Mouse (Mus musculus) macrophage (primary cell): ENCODE results near the gene Jmjd1c. TPM values are rescaled to one million over a fixed set of nuclear protein-coding genes. Genes with fewer than 3 reads are reported as not detected.

Experiments
- H3K27ac ChIP-seq: fragments of 350-480 bp; formaldehyde crosslinking; 2 replicates; pipeline ENCODE4 v1.9.0; 2021
- H3K36me3 ChIP-seq: fragments of 350-480 bp; formaldehyde crosslinking; 2 replicates; pipeline ENCODE4 v1.9.0; 2021; ENCODE audit errors: inconsistent target
- H3K4me3 ChIP-seq: fragments of 350-480 bp; formaldehyde crosslinking; 2 replicates; pipeline ENCODE4 v1.9.0; 2021; ENCODE audit errors: inconsistent target
- H3K79me2 ChIP-seq: fragments of 350-480 bp; formaldehyde crosslinking; 2 replicates; pipeline ENCODE4 v1.9.0; 2021; ENCODE audit errors: inconsistent target
- WGBS: methylation state at CpG from one replicate; pipeline ENCODE4 v1.1.7; 2026; ENCODE audit warnings: inconsistent platforms; ENCODE audit not compliant: missing documents; 5-methylcytosine and 5-hydroxymethylcytosine counted together
- polyA plus RNA-seq: library from polyadenylated mRNA; stranded (reverse); fragments of 250-400 nt; gene quantifications from 3 replicates; pipeline ENCODE4 v1.2.4, GENCODE M21; 2018; ENCODE audit warnings: inconsistent platforms

The Jmjd1c gene
- polyA plus RNA-seq, 1 experiment from 2014 or later = 50.4 TPM

- Histone ChIP-seq H3K79me2 (no peaks in the 10 kb centered on the region), H3K27ac (no peak overlapping the region), H3K36me3 (no peaks in the 10 kb centered on the region), H3K4me3 (no peak overlapping the region)
- 42% methylated on average over 2 of the region's 2 CpGs for WGBS
Measured at GRCm38 (mm10) chr10:67302340-67302739, 206.4 kb downstream of the Jmjd1c start.

Other genes with a start within 250 kb of the Jmjd1c start
- 58.9 to 66.7 TPM (median 60.5 TPM) in 3 replicates for gene Reep3, start 820 bp downstream of the Jmjd1c start, polyA plus RNA-seq
- gene Nrbf2, start 189.2 kb downstream of the Jmjd1c start, polyA plus RNA-seq = 34.9 to 45.8 TPM (median 43.4 TPM) in 3 replicates